Mouse (Mus musculus) heart, postnatal 0 days (tissue): ENCODE results near the gene Fhl1.

Experiments
- CTCF ChIP-seq: IDR thresholded peaks from 2 replicates; pipeline ENCODE4 v1.5.1; 2016; ENCODE audit warnings: antibody characterized with exemption, control low read depth, low read depth
- EP300 ChIP-seq: IDR thresholded peaks from 2 replicates; pipeline ENCODE4 v1.6.1; 2016; ENCODE audit warnings: antibody characterized with exemption, low read depth

DNA sequence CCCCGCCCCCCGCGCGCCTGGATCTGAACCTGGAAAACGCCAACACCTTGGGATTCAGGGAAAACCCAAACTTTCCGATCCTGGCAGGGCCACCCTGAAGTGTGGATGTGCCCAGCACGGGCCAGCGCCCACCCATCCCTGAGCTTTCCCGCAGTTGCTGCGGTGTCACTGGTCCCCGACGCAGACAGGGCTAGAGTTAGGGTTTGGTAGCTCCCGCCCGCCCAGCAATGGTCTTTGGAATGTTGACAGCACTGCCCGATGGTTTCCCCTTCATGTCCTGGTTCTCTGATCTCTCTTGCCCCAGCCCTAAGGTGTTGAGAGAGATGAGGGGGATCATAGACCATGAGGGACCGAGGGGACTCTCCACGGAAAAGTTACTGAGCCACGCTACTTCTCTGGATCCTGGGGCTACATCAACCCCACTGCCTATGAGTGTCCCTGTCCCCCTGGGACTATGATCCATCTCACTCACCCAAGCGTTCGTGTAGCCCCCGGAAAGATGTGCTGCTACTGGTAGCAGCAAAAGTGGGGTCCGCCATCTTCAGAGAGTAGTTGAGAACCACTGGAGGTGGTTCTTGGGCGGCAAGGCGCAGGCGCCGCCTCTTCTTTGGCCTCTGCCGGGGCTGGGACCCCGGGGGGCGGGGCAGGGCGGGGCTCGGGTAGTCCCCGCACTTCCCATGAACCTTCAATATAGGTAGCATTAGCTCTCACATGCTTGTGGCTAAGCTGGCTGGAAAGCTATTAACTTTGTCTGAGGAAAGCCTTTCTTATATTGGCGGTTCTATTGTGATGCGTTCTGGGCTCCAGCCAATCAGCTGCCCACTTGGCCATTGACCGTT is 90.4 kb downstream of the Fhl1 start, which contains the start of gene Map7d3:
- TF ChIP-seq CTCF (no peak), EP300 (no peak)
